Mouse (Mus musculus): ENCODE measurements around the gene Ntm. TPM values are rescaled to one million over a fixed set of nuclear protein-coding genes. Genes with fewer than 3 reads are reported as not detected.

Ntm gene
- total and polyA plus RNA-seq, 2 experiments from 2014 or later, result 162 to 235 TPM

GRCm38 (mm10) chr9:29865502-29865901, 97.4 kb downstream of the Ntm start:
- Histone ChIP-seq H3K27me3 (ENCODE audit: insufficient read depth, low read length) (no peaks in the 10 kb centered on the region), H3K27ac (ENCODE audit: low read depth, low read length) (no peak overlapping the region), H3K9ac (no peak overlapping the region), H3K9me3 (ENCODE audit: low read length) (no peaks in the 10 kb centered on the region), H3K4me2 (ENCODE audit: low read depth) (no peak overlapping the region), H3K36me3 (ENCODE audit: insufficient read depth) (no peaks in the 10 kb centered on the region), H3K4me3 (ENCODE audit: low read depth, low read length) (no peak overlapping the region), H3K4me1 (ENCODE audit: insufficient read depth) (peaks cover 22% of the 10 kb centered on the region)
- ATAC-seq, result no peak
- no peak for DNase-seq
- no peak for TF ChIP-seq CTCF (IDR thresholded peaks at IDR 0.05; ENCODE audit: low read depth)
- WGBS, result 37% methylated on average over 8 of the region's 8 CpGs

GRCm38 (mm10) chr9:29864886-29865285, 98.1 kb downstream of the Ntm start:
- Histone ChIP-seq H3K27me3 (ENCODE audit: insufficient read depth, low read length) (no peaks in the 10 kb centered on the region), H3K4me1 (ENCODE audit: insufficient read depth) (peaks cover 22% of the 10 kb centered on the region), H3K9me3 (ENCODE audit: low read length) (no peaks in the 10 kb centered on the region), H3K4me2 (ENCODE audit: low read depth) (no peak overlapping the region), H3K4me3 (ENCODE audit: low read depth, low read length) (no peak overlapping the region), H3K9ac (no peak overlapping the region), H3K27ac (ENCODE audit: low read depth, low read length) (no peak overlapping the region), H3K36me3 (ENCODE audit: insufficient read depth) (no peaks in the 10 kb centered on the region)
- WGBS, result 0% methylated on average over 1 of the region's 1 CpGs
- TF ChIP-seq CTCF (IDR thresholded peaks at IDR 0.05; ENCODE audit: low read depth), result peak; percentile 51
- peak; percentile 69 for ATAC-seq
- peak; percentile 50 for DNase-seq

- Histone ChIP-seq H3K4me1 (ENCODE audit: insufficient read depth) (peaks cover 22% of the 10 kb centered on the region), H3K9ac (no peak overlapping the region), H3K4me3 (ENCODE audit: low read depth, low read length) (no peak overlapping the region), H3K27me3 (ENCODE audit: insufficient read depth, low read length) (no peaks in the 10 kb centered on the region), H3K27ac (ENCODE audit: low read depth, low read length) (0 out of 2 replicates have a peak overlapping the region, but pooled peaks have one; percentile 31), H3K4me2 (ENCODE audit: low read depth) (no peak overlapping the region), H3K9me3 (ENCODE audit: low read length) (no peaks in the 10 kb centered on the region), H3K36me3 (ENCODE audit: insufficient read depth) (no peaks in the 10 kb centered on the region)
- no peak for TF ChIP-seq CTCF (IDR thresholded peaks at IDR 0.05; ENCODE audit: low read depth)
- WGBS, result 17% methylated on average over 5 of the region's 5 CpGs
- DNase-seq (peak; percentile 37), ATAC-seq (peak; percentile 70)
Measured at GRCm38 (mm10) chr9:29862408-29862807, 100.5 kb downstream of the Ntm start.

GRCm38 (mm10) chr9:29859256-29860048, 103.5 kb downstream of the Ntm start:
- 90% methylated on average over 6 of the region's 6 CpGs for WGBS
- no peak overlapping the region for H3K9ac ChIP-seq
- ATAC-seq, result no peak

GRCm38 (mm10) chr9:29848735-29849455, 114.0 kb downstream of the Ntm start:
- Histone ChIP-seq H3K9me3 (ENCODE audit: low read length) (no peaks in the 10 kb centered on the region), H3K4me3 (ENCODE audit: low read depth, low read length) (no peak overlapping the region), H3K27me3 (ENCODE audit: insufficient read depth, low read length) (no peaks in the 10 kb centered on the region), H3K4me2 (ENCODE audit: low read depth) (no peak overlapping the region), H3K36me3 (ENCODE audit: insufficient read depth) (no peaks in the 10 kb centered on the region), H3K27ac (ENCODE audit: low read depth, low read length) (no peak overlapping the region), H3K4me1 (ENCODE audit: insufficient read depth) (0 out of 2 replicates have a peak, but pooled peaks cover 6% of the 10 kb centered on the region), H3K9ac (no peak overlapping the region)
- no peak for ATAC-seq
- 27% methylated on average over 8 of the region's 8 CpGs for WGBS
- no peak for TF ChIP-seq CTCF (IDR thresholded peaks at IDR 0.05; ENCODE audit: low read depth)
- no peak for DNase-seq

More at GRCm38 (mm10) chr9:29859256-29860048, 103.5 kb downstream of the Ntm start:
- Histone ChIP-seq H3K36me3 (ENCODE audit: insufficient read depth) (no peaks in the 10 kb centered on the region), H3K9me3 (ENCODE audit: low read length) (no peaks in the 10 kb centered on the region), H3K4me1 (ENCODE audit: insufficient read depth) (peaks cover 11% of the 10 kb centered on the region; the same call in 1 of the 2 replicates), H3K4me2 (ENCODE audit: low read depth) (no peak overlapping the region), H3K27me3 (ENCODE audit: insufficient read depth, low read length) (no peaks in the 10 kb centered on the region), H3K4me3 (ENCODE audit: low read depth, low read length) (no peak overlapping the region), H3K27ac (ENCODE audit: low read depth, low read length) (no peak overlapping the region)
- no peak for DNase-seq
- TF ChIP-seq CTCF (IDR thresholded peaks at IDR 0.05; ENCODE audit: low read depth), result no peak

- Histone ChIP-seq H3K4me3 (ENCODE audit: low read depth, low read length) (no peak overlapping the region), H3K27ac (ENCODE audit: low read depth, low read length) (no peak overlapping the region), H3K36me3 (ENCODE audit: insufficient read depth) (no peaks in the 10 kb centered on the region), H3K27me3 (ENCODE audit: insufficient read depth, low read length) (no peaks in the 10 kb centered on the region), H3K9ac (no peak overlapping the region), H3K4me1 (ENCODE audit: insufficient read depth) (peaks cover 11% of the 10 kb centered on the region), H3K4me2 (ENCODE audit: low read depth) (no peak overlapping the region), H3K9me3 (ENCODE audit: low read length) (no peaks in the 10 kb centered on the region)
- WGBS, result 42% methylated on average over 6 of the region's 6 CpGs
- ATAC-seq (no peak), DNase-seq (no peak)
- TF ChIP-seq CTCF (IDR thresholded peaks at IDR 0.05; ENCODE audit: low read depth), result no peak
Measured at GRCm38 (mm10) chr9:29837344-29837743, 125.6 kb downstream of the Ntm start.

GRCm38 (mm10) chr9:29834911-29835310, 128.0 kb downstream of the Ntm start:
- Histone ChIP-seq H3K4me1 (ENCODE audit: insufficient read depth) (peaks cover 16% of the 10 kb centered on the region), H3K4me3 (ENCODE audit: low read depth, low read length) (no peak overlapping the region), H3K9ac (no peak overlapping the region), H3K9me3 (ENCODE audit: low read length) (no peaks in the 10 kb centered on the region), H3K4me2 (ENCODE audit: low read depth) (no peak overlapping the region), H3K36me3 (ENCODE audit: insufficient read depth) (no peaks in the 10 kb centered on the region), H3K27ac (ENCODE audit: low read depth, low read length) (peak overlapping the region; percentile 15; the same call in 1 of the 2 replicates), H3K27me3 (ENCODE audit: insufficient read depth, low read length) (no peaks in the 10 kb centered on the region)
- DNase-seq (peak; percentile 15), ATAC-seq (peak; percentile 14; the same call in 1 of the 2 replicates)
- WGBS, result 42% methylated on average over 5 of the region's 5 CpGs
- no peak for TF ChIP-seq CTCF (IDR thresholded peaks at IDR 0.05; ENCODE audit: low read depth)
